Mouse (Mus musculus): ENCODE data around the gene Ptpn6. TPM values are rescaled to one million over a fixed set of nuclear protein-coding genes. Genes with fewer than 3 reads are reported as not detected.
A peak's percentile ranks its signal among the peaks of the same experiment; 100 is the strongest.

Gene Ptpn6
- polyA plus RNA-seq, 1 experiment from 2014 or later = 3.7 TPM

DNA sequence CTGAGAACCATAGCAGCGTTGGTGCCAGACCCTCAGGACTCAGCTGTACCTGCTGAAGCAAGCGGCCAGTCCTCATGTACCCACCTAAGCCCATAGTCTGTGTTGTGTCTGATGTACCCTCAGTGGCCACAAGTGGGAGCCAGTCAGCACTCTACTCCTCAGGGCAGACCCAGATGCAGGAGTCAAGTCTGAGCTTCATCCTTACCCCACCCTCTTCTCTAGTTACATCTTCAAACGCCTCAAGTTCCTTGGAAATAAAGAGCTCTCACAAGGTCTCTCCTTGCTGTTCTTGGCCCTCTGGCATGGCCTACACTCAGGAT lies 35.8 kb downstream of the Ptpn6 start:
- H3K9me3 ChIP-seq = no peaks in the 10 kb centered on the region
- peaks cover 46% of the 10 kb centered on the region for H3K36me3 ChIP-seq
- WGBS = 54% methylated on average over 3 of the region's 3 CpGs
- no peak overlapping the region for H3K4me2 ChIP-seq
- no peak overlapping the region for H3K27ac ChIP-seq (replicated peaks)
- no peak overlapping the region for H3K4me3 ChIP-seq
- no peaks in the 10 kb centered on the region for H3K4me1 ChIP-seq (replicated peaks)
- H3K27me3 ChIP-seq = no peaks in the 10 kb centered on the region
- no peak overlapping the region for H3K9ac ChIP-seq
- peak; percentile 63; the same call in 1 of the 2 replicates for ATAC-seq (ENCODE audit: low FRiP score, low read depth)

DNA sequence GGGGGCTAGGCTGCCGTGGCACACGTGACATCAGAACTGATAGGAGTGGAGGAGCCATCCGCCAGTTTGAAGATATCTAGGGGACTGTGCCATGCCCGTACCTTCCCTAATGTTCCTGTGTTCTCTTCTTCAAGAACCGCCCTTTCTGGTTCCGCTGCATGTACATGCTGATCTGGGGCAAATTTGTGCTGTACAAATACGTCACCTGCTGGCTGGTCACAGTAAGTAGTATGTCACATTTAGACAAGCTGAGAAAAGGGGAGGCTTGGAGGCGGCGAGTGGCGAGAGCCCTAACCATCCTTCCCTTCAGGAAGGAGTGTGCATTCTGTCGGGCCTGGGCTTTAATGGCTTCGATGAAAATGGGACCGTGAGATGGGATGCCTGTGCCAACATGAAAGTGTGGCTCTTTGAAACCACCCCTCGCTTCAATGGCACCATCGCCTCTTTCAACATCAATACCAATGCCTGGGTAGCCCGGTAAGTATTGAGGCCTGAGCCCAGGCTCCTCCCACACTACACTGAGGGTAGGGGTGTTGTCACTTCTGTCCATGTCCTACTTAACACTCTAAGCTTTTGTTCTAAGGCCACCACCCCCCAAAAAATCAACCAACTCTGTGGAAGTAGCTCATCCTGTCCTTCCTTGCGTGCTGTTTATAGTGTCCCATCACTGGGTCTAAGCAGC lies 36.3 kb downstream of the Ptpn6 start:
- Histone ChIP-seq H3K27ac (replicated peaks) (no peak overlapping the region), H3K9me3 (no peaks in the 10 kb centered on the region), H3K27me3 (no peaks in the 10 kb centered on the region), H3K4me1 (replicated peaks) (no peaks in the 10 kb centered on the region), H3K9ac (no peak overlapping the region), H3K4me3 (no peak overlapping the region), H3K36me3 (peaks cover 46% of the 10 kb centered on the region), H3K4me2 (no peak overlapping the region)
- WGBS = 92% methylated on average over 17 of the region's 17 CpGs
- ATAC-seq (ENCODE audit: low FRiP score, low read depth) = peak; percentile 24; the same call in 1 of the 2 replicates

GRCm38 (mm10) chr6:124701338-124701737 lies 37.2 kb downstream of the Ptpn6 start:
- H3K9me3 ChIP-seq = no peaks in the 10 kb centered on the region
- H3K4me3 ChIP-seq = no peak overlapping the region
- 73% methylated on average over 8 of the region's 8 CpGs for WGBS
- H3K9ac ChIP-seq = no peak overlapping the region
- H3K27me3 ChIP-seq = no peaks in the 10 kb centered on the region
- no peak overlapping the region for H3K4me2 ChIP-seq
- H3K36me3 ChIP-seq = peaks cover 46% of the 10 kb centered on the region
- H3K27ac ChIP-seq (replicated peaks) = no peak overlapping the region
- ATAC-seq (ENCODE audit: low FRiP score, low read depth) = no peak
- H3K4me1 ChIP-seq (replicated peaks) = no peaks in the 10 kb centered on the region

- no peak overlapping the region for H3K27ac ChIP-seq (replicated peaks)
- H3K36me3 ChIP-seq = peaks cover 41% of the 10 kb centered on the region
- H3K4me3 ChIP-seq = no peak overlapping the region
- no peaks in the 10 kb centered on the region for H3K9me3 ChIP-seq
- H3K4me1 ChIP-seq (replicated peaks) = no peaks in the 10 kb centered on the region
- no peaks in the 10 kb centered on the region for H3K27me3 ChIP-seq
- 80% methylated on average over 11 of the region's 11 CpGs for WGBS
- no peak overlapping the region for H3K4me2 ChIP-seq
- ATAC-seq (ENCODE audit: low FRiP score, low read depth) = peak; percentile 46; the same call in 1 of the 2 replicates
- H3K9ac ChIP-seq = no peak overlapping the region
Observed at GRCm38 (mm10) chr6:124699962-124700610, 38.4 kb downstream of the Ptpn6 start.

DNA sequence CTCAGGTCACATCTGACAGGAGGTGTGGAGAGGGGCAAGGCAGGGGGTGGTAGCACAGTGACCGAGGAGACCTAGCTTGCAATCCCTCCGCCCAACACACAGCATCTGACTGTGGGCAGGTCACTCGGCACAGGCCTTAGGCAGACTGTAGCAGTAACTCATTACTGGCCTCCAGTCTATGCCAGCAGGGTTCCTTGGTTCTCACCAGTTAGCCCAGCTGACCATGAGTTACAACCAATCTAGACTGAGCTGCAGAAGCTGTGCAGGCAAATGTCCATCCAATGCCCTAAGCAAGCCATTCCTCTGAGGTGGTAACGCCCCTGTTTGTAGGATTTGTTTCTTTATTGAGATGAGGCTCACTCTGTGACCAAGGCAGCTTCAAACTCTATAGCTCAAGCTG lies 39.1 kb downstream of the Ptpn6 start:
- peaks cover 34% of the 10 kb centered on the region for H3K36me3 ChIP-seq
- H3K4me2 ChIP-seq = no peak overlapping the region
- no peak overlapping the region for H3K9ac ChIP-seq
- no peak for ATAC-seq (ENCODE audit: low FRiP score, low read depth)
- no peak overlapping the region for H3K4me3 ChIP-seq
- 93% methylated on average over 4 of the region's 4 CpGs for whole genome bisulfite sequencing
- H3K4me1 ChIP-seq (replicated peaks) = peaks cover 5% of the 10 kb centered on the region
- H3K9me3 ChIP-seq = no peaks in the 10 kb centered on the region
- H3K27ac ChIP-seq (replicated peaks) = no peak overlapping the region
- H3K27me3 ChIP-seq = no peaks in the 10 kb centered on the region

GRCm38 (mm10) chr6:124698751-124699150 lies 39.8 kb downstream of the Ptpn6 start:
- Histone ChIP-seq H3K4me3 (no peak overlapping the region), H3K4me1 (replicated peaks) (peaks cover 11% of the 10 kb centered on the region), H3K36me3 (peaks cover 28% of the 10 kb centered on the region), H3K27ac (replicated peaks) (no peak overlapping the region), H3K4me2 (no peak overlapping the region), H3K9ac (no peak overlapping the region), H3K9me3 (no peaks in the 10 kb centered on the region), H3K27me3 (no peaks in the 10 kb centered on the region)
- WGBS = 90% methylated on average over 6 of the region's 6 CpGs
- ATAC-seq (ENCODE audit: low FRiP score, low read depth) = no peak

GRCm38 (mm10) chr6:124696441-124697150 lies 41.9 kb downstream of the Ptpn6 start:
- 91% methylated on average over 7 of the region's 7 CpGs for WGBS
- H3K4me3 ChIP-seq = no peak overlapping the region
- peaks cover 15% of the 10 kb centered on the region for H3K4me1 ChIP-seq (replicated peaks)
- H3K27me3 ChIP-seq = no peaks in the 10 kb centered on the region
- no peak overlapping the region for H3K9ac ChIP-seq
- H3K4me2 ChIP-seq = no peak overlapping the region
- H3K9me3 ChIP-seq = no peaks in the 10 kb centered on the region
- H3K27ac ChIP-seq (replicated peaks) = no peak overlapping the region
- H3K36me3 ChIP-seq = peaks cover 8% of the 10 kb centered on the region; the same call in 1 of the 2 replicates
- no peak for ATAC-seq (ENCODE audit: low FRiP score, low read depth)

GRCm38 (mm10) chr6:124694166-124694955 lies 44.2 kb downstream of the Ptpn6 start:
- Histone ChIP-seq H3K27me3 (no peaks in the 10 kb centered on the region), H3K4me2 (peak overlapping the region; percentile 7; the same call in 1 of the 2 replicates), H3K4me1 (replicated peaks) (peaks cover 15% of the 10 kb centered on the region), H3K36me3 (no peaks in the 10 kb centered on the region), H3K27ac (replicated peaks) (peak overlapping the region; percentile 56), H3K9me3 (no peaks in the 10 kb centered on the region), H3K9ac (no peak overlapping the region), H3K4me3 (no peak overlapping the region)
- 67% methylated on average over 15 of the region's 15 CpGs for WGBS
- peak; percentile 85; the same call in 1 of the 2 replicates for ATAC-seq (ENCODE audit: low FRiP score, low read depth)

- no peak overlapping the region for H3K4me3 ChIP-seq
- WGBS = 80% methylated on average over 15 of the region's 15 CpGs
- H3K4me1 ChIP-seq (replicated peaks) = peaks cover 15% of the 10 kb centered on the region
- no peaks in the 10 kb centered on the region for H3K27me3 ChIP-seq
- no peaks in the 10 kb centered on the region for H3K36me3 ChIP-seq
- H3K9ac ChIP-seq = no peak overlapping the region
- H3K4me2 ChIP-seq = no peak overlapping the region
- ATAC-seq (ENCODE audit: low FRiP score, low read depth) = no peak
- H3K9me3 ChIP-seq = no peaks in the 10 kb centered on the region
- H3K27ac ChIP-seq (replicated peaks) = no peak overlapping the region
Observed at GRCm38 (mm10) chr6:124693243-124693981, 45.1 kb downstream of the Ptpn6 start.

GRCm38 (mm10) chr6:124690517-124690916 lies 48.0 kb downstream of the Ptpn6 start:
- Histone ChIP-seq H3K9ac (no peak overlapping the region), H3K27me3 (no peaks in the 10 kb centered on the region), H3K4me1 (replicated peaks) (peaks cover 15% of the 10 kb centered on the region), H3K4me2 (no peak overlapping the region), H3K4me3 (no peak overlapping the region), H3K9me3 (no peaks in the 10 kb centered on the region), H3K27ac (replicated peaks) (no peak overlapping the region), H3K36me3 (no peaks in the 10 kb centered on the region)
- ATAC-seq (ENCODE audit: low FRiP score, low read depth) = no peak
- 97% methylated on average over 3 of the region's 3 CpGs for WGBS

DNA sequence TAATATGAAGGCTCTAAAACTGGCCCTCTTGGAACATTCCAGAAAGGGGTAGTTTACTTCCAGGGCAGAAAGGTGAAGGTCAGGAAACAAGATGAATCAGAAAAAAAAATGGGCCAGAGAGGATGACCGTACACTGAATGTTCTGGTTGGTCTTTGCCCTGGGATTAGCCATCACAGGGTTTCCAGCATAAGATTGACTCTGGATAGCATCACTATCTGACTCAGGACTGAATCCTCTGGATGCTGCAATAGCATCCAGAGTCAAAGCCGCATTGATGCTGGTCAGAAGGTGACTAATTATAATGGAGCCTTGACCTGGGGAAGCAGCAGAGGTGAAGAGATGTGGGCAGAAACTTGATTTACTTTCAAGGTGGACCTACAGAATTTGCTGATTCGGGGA lies 49.5 kb downstream of the Ptpn6 start:
- no peak overlapping the region for H3K4me3 ChIP-seq
- peaks cover 6% of the 10 kb centered on the region; the same call in 1 of the 2 replicates for H3K4me1 ChIP-seq (replicated peaks)
- no peak for ATAC-seq (ENCODE audit: low FRiP score, low read depth)
- H3K27me3 ChIP-seq = no peaks in the 10 kb centered on the region
- H3K27ac ChIP-seq (replicated peaks) = no peak overlapping the region
- no peaks in the 10 kb centered on the region for H3K36me3 ChIP-seq
- WGBS = 88% methylated on average over 3 of the region's 3 CpGs
- H3K4me2 ChIP-seq = no peak overlapping the region
- no peaks in the 10 kb centered on the region for H3K9me3 ChIP-seq
- H3K9ac ChIP-seq = no peak overlapping the region

All from hindbrain, embryonic 15.5 days (tissue).